Mouse (Mus musculus): ENCODE measurements around the gene 6330409D20Rik.

DNA sequence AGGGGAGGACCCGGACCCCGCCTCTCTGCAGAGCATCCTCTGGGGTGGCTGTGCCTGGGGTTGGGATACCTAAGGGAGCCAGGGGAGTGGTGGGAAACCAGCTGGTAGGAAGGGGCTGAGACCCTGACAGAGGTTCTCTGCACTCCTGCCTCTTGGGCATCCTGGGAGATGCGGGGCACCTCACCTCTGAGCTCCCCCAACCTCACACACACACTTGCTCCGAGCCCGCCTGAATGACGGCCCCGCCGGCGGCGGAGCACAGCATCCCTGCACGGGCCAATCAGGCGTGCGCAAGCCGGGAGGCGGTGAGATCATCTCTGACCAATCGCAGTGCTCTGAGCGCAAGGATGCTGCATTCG lies 1.3 kb upstream of the 6330409D20Rik start:
- TF ChIP-seq CTCF (IDR thresholded peaks at IDR 0.05) (no peak), EP300 (IDR thresholded peaks at IDR 0.05) (no peak)
